Mouse (Mus musculus) c-Kit-positive CD71-negative TER-119-negative erythroid progenitor cells, embryonic 14.5 days (primary cell): ENCODE measurements around the gene Prr5.

ENCODE experiments used
- DNase-seq: peaks from one replicate; pipeline ENCODE4 v3.0.0-alpha.2; 2013; ENCODE audit warnings: low read depth

Prr5 gene

DNA sequence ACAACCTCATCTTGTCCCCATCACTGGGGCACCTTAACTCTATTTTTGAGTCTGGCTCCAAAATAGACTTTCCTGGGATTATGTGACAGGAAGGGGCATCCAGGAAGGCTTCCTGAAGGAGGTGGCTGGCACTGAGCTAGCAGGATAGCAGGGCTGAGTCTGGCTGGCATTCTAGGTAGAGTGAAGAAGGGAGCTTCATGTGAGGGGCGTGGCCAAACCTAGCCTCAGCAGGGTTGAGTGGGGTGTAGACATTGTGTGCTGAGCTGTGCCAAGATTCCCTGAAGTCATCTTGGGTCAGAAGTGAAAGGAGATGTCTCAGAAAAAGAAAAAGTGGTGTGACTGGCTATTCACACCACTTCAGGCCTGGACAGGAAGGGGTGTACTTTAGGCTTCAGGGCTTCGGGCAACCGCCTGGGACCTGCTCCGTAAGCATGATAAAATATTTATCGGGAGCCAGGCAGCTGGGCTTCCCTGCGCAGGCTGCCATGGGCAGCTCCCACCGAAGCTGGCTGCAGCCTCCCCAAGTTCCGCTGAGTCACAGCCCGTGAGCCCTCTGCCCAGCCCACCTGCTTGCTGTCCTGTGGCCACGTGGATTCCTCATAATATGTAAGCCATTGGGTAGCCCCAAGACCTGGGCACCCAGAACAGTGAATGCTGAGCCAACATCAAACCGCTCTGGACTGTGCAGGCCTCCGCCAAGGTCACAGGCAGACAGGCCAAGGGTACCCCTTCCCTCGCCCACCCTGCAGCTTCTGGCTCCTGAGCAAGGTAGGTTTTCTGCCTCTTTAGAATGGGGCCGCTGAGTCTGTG lies at the start of gene Prr5:
Gene Prr5 (plus strand): TSS at position 683 of the 810 bp plus-strand sequence.
- no peak for DNase-seq

GRCm38 (mm10) chr15:84620028-84620427 lies 49.4 kb upstream of the Prr5 start:
- DNase-seq: no peak

GRCm38 (mm10) chr15:84621722-84622428 lies 47.5 kb upstream of the Prr5 start:
- DNase-seq: no peak

DNA sequence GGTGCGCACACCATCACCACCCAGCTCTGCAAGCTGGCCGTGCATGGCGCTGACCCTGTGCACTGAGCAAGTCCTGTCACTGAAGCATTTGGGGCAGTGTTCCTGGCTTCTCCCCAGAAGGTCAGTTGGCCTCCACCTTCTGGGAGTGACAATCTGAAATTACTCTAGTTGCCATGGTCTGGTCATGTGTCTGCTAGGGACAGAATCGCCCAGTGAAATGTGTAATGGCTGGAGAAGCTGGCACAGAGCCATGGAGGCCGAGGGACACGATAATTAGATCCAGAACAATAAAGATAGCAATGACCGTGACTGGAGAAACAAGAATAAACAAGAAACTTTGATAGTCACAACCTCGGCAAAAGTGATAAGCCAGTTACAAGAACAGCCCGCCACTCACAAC lies 44.5 kb upstream of the Prr5 start:
- DNase-seq: no peak

DNA sequence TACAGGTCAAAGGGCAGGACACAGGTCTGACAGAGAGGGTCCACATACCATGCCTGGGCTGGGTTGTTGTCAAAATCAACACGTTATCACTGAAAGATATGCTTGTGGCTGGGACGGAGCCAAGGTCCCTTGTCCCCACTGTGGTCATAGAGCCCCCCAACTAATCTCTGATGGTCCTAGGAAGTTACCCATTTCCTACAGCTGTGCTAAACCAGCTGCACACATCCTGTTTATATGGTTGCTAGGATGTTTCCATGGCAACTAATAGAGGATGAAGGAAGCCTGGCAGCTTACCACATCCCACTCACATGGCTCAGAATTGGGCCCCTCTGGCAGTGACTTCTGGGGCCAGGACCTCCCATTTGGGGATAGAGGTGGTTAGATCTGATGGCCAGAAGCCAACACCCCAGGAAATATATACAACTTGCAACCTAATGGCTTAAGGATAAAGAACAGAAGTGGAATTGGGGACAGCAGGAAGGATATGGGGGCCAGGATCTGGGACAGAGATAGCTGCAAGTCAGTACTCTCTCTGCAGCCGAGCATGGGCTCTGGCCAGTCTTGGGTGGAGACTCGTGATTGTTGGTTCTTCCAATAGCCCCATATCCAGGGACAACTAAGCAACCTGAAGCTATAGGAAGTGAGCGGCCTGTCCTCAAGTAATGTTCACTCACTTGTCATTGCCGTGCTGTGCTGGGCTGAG lies 43.6 kb upstream of the Prr5 start:
- DNase-seq: no peak

DNA sequence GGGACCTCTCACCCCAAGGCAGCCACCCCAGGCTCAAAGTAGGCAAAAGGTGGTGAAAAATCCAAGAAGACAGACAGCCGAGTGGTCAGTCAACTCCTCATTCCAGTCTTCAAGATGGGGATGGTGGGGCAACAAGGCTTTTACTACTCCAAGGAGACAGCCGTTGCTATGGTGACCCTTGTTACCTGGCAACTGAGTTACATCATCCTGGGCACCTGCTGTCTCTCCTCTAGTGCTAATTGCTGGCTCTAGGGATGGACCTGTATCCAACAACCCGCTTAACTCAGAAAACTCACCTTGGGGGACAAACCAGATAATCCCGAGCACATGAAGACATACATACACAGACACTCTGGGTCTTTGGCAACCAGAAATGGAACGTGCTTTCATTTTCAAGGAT lies 42.1 kb upstream of the Prr5 start:
- DNase-seq: no peak

- DNase-seq: no peak
These were observed 39.7 kb upstream of the Prr5 start for GRCm38 (mm10) chr15:84629680-84630079.

- DNase-seq: peak; percentile 51
These were observed 37.9 kb upstream of the Prr5 start for GRCm38 (mm10) chr15:84631560-84631959.

DNA sequence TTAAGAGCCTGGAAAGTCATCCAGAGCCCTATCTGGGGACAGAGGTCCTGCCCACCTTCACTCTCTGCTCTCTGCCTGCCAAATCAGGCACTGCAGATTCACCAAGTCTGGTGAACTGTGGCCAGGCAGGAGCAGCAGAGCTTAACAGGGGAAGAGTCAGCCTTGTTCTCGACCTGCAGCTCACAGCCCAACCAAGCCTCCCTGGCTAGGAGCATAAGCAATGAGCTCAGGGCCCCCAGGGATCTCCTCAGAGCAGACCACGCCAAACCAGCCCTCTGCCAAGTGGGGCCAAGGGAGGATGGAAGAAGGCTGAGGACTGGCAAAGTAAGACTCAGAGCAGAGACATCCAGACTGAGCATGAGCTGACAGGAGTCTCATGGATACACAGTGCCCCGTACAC lies 35.1 kb upstream of the Prr5 start:
- no peak for DNase-seq

- DNase-seq: no peak
These were observed 31.0 kb upstream of the Prr5 start for GRCm38 (mm10) chr15:84638405-84638804.

GRCm38 (mm10) chr15:84639072-84639450 lies 30.4 kb upstream of the Prr5 start:
- DNase-seq: no peak

- no peak for DNase-seq
These were observed 29.8 kb upstream of the Prr5 start for GRCm38 (mm10) chr15:84639451-84640136.

GRCm38 (mm10) chr15:84640722-84641121 lies 28.7 kb upstream of the Prr5 start:
- no peak for DNase-seq

DNA sequence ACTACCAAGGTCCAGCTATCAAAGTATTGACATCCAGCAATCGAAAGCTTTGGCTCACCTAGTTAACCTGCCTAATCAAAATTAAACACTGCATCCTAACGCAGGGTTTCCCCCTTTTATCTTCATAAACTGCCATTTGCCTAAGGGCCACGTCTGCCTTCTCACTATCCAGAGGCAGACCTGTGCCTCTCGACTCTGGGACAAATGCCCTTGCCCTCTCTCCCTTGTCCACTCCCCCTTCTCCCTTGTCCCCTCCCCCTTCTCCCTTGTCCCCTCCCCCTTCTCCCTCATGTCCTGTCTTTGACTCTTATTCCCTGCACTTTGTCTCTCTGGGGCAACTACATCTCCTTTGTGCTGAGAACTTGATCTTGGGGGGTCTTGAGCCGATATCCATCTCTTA lies 28.3 kb upstream of the Prr5 start:
- DNase-seq: no peak

DNA sequence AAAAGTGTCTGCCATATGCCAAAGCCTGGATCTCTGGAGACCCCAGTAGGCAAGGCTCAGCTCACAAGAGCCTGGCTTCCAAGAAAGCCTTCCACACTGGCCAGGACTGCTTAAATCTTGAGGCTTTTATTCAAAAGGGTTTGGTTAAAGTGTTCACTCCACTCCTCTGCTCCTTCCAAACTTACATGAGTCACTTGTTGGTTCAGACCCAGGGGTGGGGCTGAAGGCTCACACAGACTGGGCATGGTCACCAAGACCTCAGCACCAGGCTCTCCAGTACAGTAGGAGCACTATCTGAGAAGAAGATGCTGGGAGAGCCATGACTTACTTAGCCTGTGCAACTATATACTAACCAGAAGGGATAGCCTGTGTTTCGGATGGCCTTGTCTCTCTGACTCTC lies 27.5 kb upstream of the Prr5 start:
- DNase-seq: no peak

GRCm38 (mm10) chr15:84643178-84643577 lies 26.2 kb upstream of the Prr5 start:
- DNase-seq: no peak

DNA sequence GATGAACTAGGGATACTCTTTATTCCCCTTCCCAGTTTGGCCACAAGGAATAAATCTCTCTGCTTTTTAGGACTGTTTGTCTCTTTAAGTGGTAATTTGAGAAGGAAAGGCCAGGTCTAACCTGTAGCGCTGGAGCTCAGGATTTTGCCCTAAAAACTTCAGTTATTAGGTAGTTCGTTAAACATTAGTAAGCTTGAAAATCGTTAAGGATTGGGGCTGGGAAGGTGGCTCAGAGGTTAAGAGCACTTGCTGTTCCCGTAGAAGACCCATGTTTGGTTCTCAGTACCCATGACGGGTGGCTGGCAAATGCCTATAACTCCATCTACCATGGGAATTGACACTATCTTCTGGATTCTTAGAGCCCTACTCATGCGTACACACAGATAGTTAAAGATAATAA lies 17.9 kb upstream of the Prr5 start:
- DNase-seq: no peak

DNA sequence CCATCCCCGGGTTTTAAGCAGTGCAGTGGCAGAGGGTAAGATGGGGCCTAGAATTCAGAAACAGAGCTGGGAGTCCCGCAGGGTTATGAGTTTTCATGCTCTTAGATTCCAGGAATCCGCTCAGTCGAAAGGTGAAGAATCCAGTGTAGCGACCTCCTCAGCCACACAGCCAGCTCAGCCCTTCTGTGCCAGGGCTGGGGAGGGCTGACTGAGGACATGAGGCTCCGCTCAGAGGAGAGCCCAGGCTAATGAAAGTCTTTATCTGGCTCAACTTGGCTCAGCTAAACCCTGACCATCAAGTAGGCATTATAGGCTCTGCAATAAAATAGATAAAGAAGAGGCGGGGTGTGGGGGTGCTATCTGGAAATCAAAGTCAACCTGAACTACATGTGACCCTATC lies 16.3 kb upstream of the Prr5 start:
- no peak for DNase-seq

DNA sequence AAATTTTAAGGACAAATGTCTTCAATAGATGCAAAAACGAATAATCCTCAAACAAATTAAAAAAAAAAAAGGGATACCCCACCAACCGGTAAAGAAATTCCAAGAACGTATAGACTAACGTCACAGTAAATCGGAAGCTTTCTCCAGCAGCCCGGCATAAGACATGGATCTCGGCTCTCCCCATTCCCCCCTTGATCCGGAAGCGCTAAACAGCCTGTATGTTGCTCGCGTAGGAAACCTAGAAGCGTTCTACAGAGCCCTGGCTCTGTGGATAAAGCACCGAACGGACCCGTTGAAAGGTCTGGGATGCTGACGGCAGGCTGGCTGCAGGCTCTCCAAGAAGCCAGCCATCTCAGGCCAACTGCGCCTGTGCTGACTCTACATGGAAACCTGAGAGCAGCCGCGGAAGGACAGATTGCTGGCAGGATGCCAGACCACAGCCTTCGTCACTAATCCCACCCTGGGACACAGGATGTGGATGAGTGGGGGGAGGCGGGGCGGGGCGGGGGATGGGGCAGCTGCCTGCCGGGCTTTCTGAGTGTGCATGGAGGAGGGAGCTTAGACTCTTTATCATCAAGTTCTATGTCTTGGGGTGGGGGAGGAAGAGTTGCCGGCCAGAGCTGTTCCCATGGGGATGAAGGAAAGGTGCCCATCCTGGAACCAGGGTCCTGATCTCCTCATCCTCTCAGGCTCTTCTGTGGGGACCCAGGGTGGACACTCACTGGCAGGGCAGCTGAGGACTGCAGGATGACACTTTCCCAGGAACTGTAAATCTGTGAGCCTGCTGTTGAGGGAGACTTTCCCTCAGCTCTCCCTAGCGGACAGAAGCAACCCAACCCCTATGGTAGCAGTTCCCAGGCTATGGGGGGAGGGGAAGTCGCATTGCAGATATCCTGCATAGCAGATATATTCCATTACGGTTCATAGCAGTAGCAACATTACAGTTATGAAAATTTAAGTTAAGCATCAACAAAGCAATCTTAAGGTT lies 15.1 kb upstream of the Prr5 start:
- peak; percentile 45 for DNase-seq

DNA sequence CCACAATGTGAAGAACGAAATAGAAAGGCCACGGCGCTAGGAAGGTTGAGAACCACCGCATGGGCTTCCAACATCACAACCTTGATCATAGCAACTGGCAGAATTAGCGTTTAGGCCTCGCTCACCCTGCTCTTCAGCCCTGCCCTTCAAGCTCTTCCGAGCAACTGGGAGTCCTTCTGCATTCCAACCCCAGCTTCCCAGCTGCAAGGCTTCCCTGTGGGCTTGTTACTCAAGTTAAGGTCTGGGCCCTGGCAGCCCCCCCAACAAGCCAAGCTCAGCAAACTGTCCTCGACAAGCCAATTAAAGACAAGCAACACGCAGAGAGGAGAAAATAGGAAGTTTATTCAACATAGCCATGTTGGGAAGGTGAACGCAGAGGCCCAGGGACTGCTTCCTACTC lies 14.4 kb upstream of the Prr5 start:
- no peak for DNase-seq

DNA sequence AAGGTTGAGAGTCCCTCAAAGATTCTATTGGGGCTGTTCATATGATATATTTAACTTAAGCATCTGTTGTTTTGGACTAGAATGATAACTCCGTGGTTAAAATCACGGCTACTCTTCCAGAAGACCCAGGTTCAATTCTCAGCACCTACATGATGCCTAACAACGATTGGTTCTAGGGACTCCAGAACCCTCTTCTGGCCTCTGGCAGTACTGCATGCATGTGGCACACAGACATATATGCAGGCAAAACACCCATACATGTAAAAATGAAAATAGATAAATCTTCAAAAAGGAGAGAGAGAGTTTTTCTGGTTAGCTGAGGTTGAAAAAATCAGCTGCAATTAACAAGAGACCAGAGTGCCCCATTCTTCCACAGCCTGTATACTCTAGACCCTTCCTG lies 12.7 kb upstream of the Prr5 start:
- no peak for DNase-seq
